10 mouse cellular contexts compared by ENCODE assay signal in the genomic region with DNA sequence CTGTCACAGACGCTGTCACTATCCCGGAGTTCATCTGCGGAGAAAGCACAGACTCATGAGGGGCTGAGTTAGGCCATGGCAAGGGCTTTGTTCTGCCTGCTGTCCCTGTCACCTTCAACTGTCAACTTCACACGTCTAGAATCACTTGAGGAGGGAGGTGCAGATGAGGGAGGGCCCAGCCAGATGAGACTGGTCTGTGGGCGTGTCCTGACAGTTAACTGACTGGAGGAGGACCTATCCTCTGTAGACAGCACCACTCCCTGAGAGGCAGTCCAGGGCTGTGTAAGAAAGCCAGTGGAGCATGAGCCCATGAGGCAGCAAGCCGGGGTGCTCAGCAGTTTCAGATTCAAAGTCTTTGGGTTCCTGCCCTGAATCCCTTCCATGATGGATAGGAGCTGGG.
DNase-seq lines count a peak whose midpoint lies in the region; ATAC-seq and TF ChIP-seq lines count a peak whose summit lies in the region.
"Had no signal": no experiment of that assay in that cellular context is flagged by ENCODE, and none has a peak within 500 bp of the region (broad histone marks: within the 10 kb centered on the region; RNA-seq: fewer than 3 reads in every experiment).

No protein-coding gene starts in this region.

- in situ Hi-C loops in ES-E14 (cut with MboI; ENCODE audit: low sequenced_read_pairs in 2 of 2, unreplicated experiment in 2 of 2): no loop called here

- peak; percentile 24 for DNase-seq in hindbrain, embryonic 10.5 days (ENCODE audit: low spot score)
- peak; percentile 74 for DNase-seq in ES-E14 (ENCODE audit: low read depth, low spot score)
- no peak for DNase-seq in liver, embryonic 11.5 days (ENCODE audit: low spot score)
- no peak for DNase-seq in spleen, postnatal 10 days (ENCODE audit: low spot score in 2 of 2)
- no peak for DNase-seq in thymus, postnatal 10 days (ENCODE audit: low spot score in 2 of 2)
- DNase-seq: cerebellum, adult 2 months had no signal

- no peak overlapping the region for H3K9ac ChIP-seq in hindbrain, embryonic 13.5 days
- H3K9ac ChIP-seq in ES-E14 (ENCODE audit: insufficient read depth, low read depth, low read length, poor library complexity, severe bottlenecking): no peak overlapping the region
- H3K9ac ChIP-seq in forebrain, embryonic 15.5 days (replicated peaks): no peak overlapping the region
- H3K9ac ChIP-seq in liver, embryonic 11.5 days (ENCODE audit: low read depth, low read length): no peak overlapping the region
- H3K9ac ChIP-seq: limb, embryonic 12.5 days had no signal

- H3K4me3 ChIP-seq in hindbrain, embryonic 10.5 days: no peak overlapping the region
- H3K4me3 ChIP-seq in hindbrain, embryonic 13.5 days: no peak overlapping the region
- H3K4me3 ChIP-seq in ES-E14 (ENCODE audit: insufficient read depth in 1 of 2, low read depth in 1 of 2, low read length in 2 of 2, poor library complexity in 1 of 2, severe bottlenecking in 1 of 2): no peak overlapping the region
- H3K4me3 ChIP-seq in forebrain, embryonic 15.5 days: no peak overlapping the region
- H3K4me3 ChIP-seq in liver, embryonic 11.5 days (ENCODE audit: low read depth, low read length): no peak overlapping the region
- H3K4me3 ChIP-seq: limb, embryonic 12.5 days had no signal

- H3K36me3 ChIP-seq in hindbrain, embryonic 10.5 days: peaks cover 58% of the 10 kb centered on the region
- H3K36me3 ChIP-seq in hindbrain, embryonic 13.5 days: peaks cover 52% of the 10 kb centered on the region
- H3K36me3 ChIP-seq in ES-E14 (ENCODE audit: control insufficient read depth, insufficient read depth, low read length, poor library complexity, severe bottlenecking): peaks cover 7% of the 10 kb centered on the region; the same call in 1 of the 2 replicates
- peaks cover 6% of the 10 kb centered on the region; the same call in 1 of the 2 replicates for H3K36me3 ChIP-seq in forebrain, embryonic 15.5 days
- H3K36me3 ChIP-seq in liver, embryonic 11.5 days (ENCODE audit: control insufficient read depth, insufficient read depth, low read length): peaks cover 16% of the 10 kb centered on the region

- no peaks in the 10 kb centered on the region for H3K27me3 ChIP-seq in hindbrain, embryonic 10.5 days (ENCODE audit: insufficient read depth, poor library complexity, severe bottlenecking)
- H3K27me3 ChIP-seq in hindbrain, embryonic 13.5 days: no peaks in the 10 kb centered on the region
- H3K27me3 ChIP-seq in forebrain, embryonic 15.5 days: no peaks in the 10 kb centered on the region
- H3K27me3 ChIP-seq in liver, embryonic 11.5 days (replicated peaks; ENCODE audit: control insufficient read depth, insufficient read depth, low read length): no peaks in the 10 kb centered on the region
- H3K27me3 ChIP-seq: limb, embryonic 12.5 days had no signal

- no peak for ATAC-seq in hindbrain, embryonic 13.5 days (ENCODE audit: low FRiP score)
- peak; percentile 63; the same call in 1 of the 2 replicates for ATAC-seq in forebrain, embryonic 15.5 days (replicated peaks)
- ATAC-seq in liver, embryonic 11.5 days (replicated peaks; ENCODE audit: low FRiP score): peak; percentile 97
- ATAC-seq in activated CD4-positive, CD25-positive, alpha-beta regulatory T cell, adult 4 months: no peak

- peak overlapping the region; percentile 67; the same call in 1 of the 2 replicates for H3K27ac ChIP-seq in hindbrain, embryonic 10.5 days
- H3K27ac ChIP-seq in hindbrain, embryonic 13.5 days: no peak overlapping the region
- H3K27ac ChIP-seq in ES-E14 (ENCODE audit: insufficient read depth, low read depth, low read length, poor library complexity, severe bottlenecking): no peak overlapping the region
- H3K27ac ChIP-seq in forebrain, embryonic 15.5 days (replicated peaks): no peak overlapping the region
- peak overlapping the region; percentile 63 for H3K27ac ChIP-seq in liver, embryonic 11.5 days (ENCODE audit: low read depth, low read length)
- H3K27ac ChIP-seq: limb, embryonic 12.5 days had no signal

- H3K4me2 ChIP-seq in hindbrain, embryonic 13.5 days: no peak overlapping the region
- H3K4me2 ChIP-seq in forebrain, embryonic 15.5 days (replicated peaks): no peak overlapping the region
- H3K4me2 ChIP-seq in liver, embryonic 11.5 days: peak overlapping the region; percentile 36; the same call in 1 of the 2 replicates
- H3K4me2 ChIP-seq: limb, embryonic 12.5 days had no signal

- H3K9me3 ChIP-seq in hindbrain, embryonic 10.5 days: no peaks in the 10 kb centered on the region
- H3K9me3 ChIP-seq in hindbrain, embryonic 13.5 days: no peaks in the 10 kb centered on the region
- H3K9me3 ChIP-seq in ES-E14 (ENCODE audit: control insufficient read depth, insufficient read depth, low read depth, low read length): no peaks in the 10 kb centered on the region
- H3K9me3 ChIP-seq in forebrain, embryonic 15.5 days: no peaks in the 10 kb centered on the region
- no peaks in the 10 kb centered on the region for H3K9me3 ChIP-seq in liver, embryonic 11.5 days (ENCODE audit: control insufficient read depth, low read length)
- H3K9me3 ChIP-seq: limb, embryonic 12.5 days had no signal

- H3K4me1 ChIP-seq in hindbrain, embryonic 10.5 days (replicated peaks): peaks cover 17% of the 10 kb centered on the region
- peaks cover 15% of the 10 kb centered on the region for H3K4me1 ChIP-seq in hindbrain, embryonic 13.5 days (replicated peaks)
- peaks cover 12 to 23% of the 10 kb centered on the region in 2 experiments; a peak in 3 of 4 replicates for H3K4me1 ChIP-seq in ES-E14 (ENCODE audit: control insufficient read depth in 2 of 2, insufficient read depth in 2 of 2, low read length in 2 of 2, poor library complexity in 1 of 2)
- H3K4me1 ChIP-seq in forebrain, embryonic 15.5 days: peaks cover 8% of the 10 kb centered on the region
- H3K4me1 ChIP-seq in liver, embryonic 11.5 days (replicated peaks; ENCODE audit: control insufficient read depth, insufficient read depth, low read length): peaks cover 15% of the 10 kb centered on the region

- WGBS in hindbrain, embryonic 10.5 days: 54% methylated on average over 6 of the region's 6 CpGs
- 57% methylated on average over 6 of the region's 6 CpGs for WGBS in hindbrain, embryonic 13.5 days
- 56% methylated on average over 6 of the region's 6 CpGs for WGBS in forebrain, embryonic 15.5 days
- 52% methylated on average over 6 of the region's 6 CpGs for WGBS in liver, embryonic 11.5 days

TF ChIP-seq in ES-E14, 5 proteins besides CTCF, POLR2A, EP300 and RAD21:
- no peak for TF ChIP-seq MAFK (IDR thresholded peaks at IDR 0.05; ENCODE audit: insufficient read depth, low read depth, low read length)
- TF ChIP-seq ZC3H11A (IDR thresholded peaks at IDR 0.05; ENCODE audit: borderline replicate concordance, low read depth, low read length): no peak
- TF ChIP-seq ZNF384 (IDR thresholded peaks at IDR 0.05; ENCODE audit: low read depth, low read length): no peak
- TF ChIP-seq HCFC1 (IDR thresholded peaks at IDR 0.05; ENCODE audit: borderline replicate concordance, insufficient read depth, low read length): no peak
- TF ChIP-seq CHD2 (IDR thresholded peaks at IDR 0.05; ENCODE audit: low read depth, low read length): no peak

Comparison
In these comparisons a context has a peak if more than half of its experiments do, and no peak if none do; other contexts are left out.
1. H3K27ac ChIP-seq: peak in hindbrain, embryonic 10.5 days (single experiment) and liver, embryonic 11.5 days (single experiment); none in hindbrain, embryonic 13.5 days (single experiment), ES-E14 (single experiment) and forebrain, embryonic 15.5 days (single experiment).
2. DNase-seq: peak in hindbrain, embryonic 10.5 days (single experiment) and ES-E14 (single experiment); none in liver, embryonic 11.5 days (single experiment), spleen, postnatal 10 days (0 of 2) and thymus, postnatal 10 days (0 of 2).
3. ATAC-seq: peak in forebrain, embryonic 15.5 days (single experiment) and liver, embryonic 11.5 days (single experiment); none in hindbrain, embryonic 13.5 days (single experiment) and activated CD4-positive, CD25-positive, alpha-beta regulatory T cell, adult 4 months (single experiment).